Mouse (Mus musculus) large intestine, adult 2 months (tissue): Measurements from ENCODE around the gene Gpm6b. TPM values are rescaled to one million over a fixed set of nuclear protein-coding genes. Genes with fewer than 3 reads are reported as not detected.

Source experiments
- polyA plus RNA-seq: library from polyadenylated mRNA; depleted of rRNA; stranded (reverse); fragments of >200 nt; gene quantifications from 2 replicates; pipeline ENCODE4 v1.2.3, GENCODE M21; 2012; rRNA removed

Gpm6b gene
- polyA plus RNA-seq, 1 experiment, result 1.3 TPM

Other genes with a start within 250 kb of the Gpm6b start
- 2.4 and 2.7 TPM in 2 replicates for gene Gemin8, start 68.5 kb upstream of the Gpm6b start, polyA plus RNA-seq
- gene Trappc2, start 201.7 kb downstream of the Gpm6b start, polyA plus RNA-seq, result 1.5 and 2.1 TPM in 2 replicates
- gene Ofd1, start 201.8 kb downstream of the Gpm6b start, polyA plus RNA-seq, result 0.97 and 1.3 TPM in 2 replicates
- 6.7 and 7.9 TPM in 2 replicates for gene Rab9, start 241.0 kb downstream of the Gpm6b start, polyA plus RNA-seq